Mouse (Mus musculus) myocyte (in vitro differentiated cells): ENCODE data around the gene H2afb3. TPM values are rescaled to one million over a fixed set of nuclear protein-coding genes. Genes with fewer than 3 reads are reported as not detected.

ENCODE experiments used
- H3K27me3 ChIP-seq: one replicate; pipeline ENCODE4 v1.6.1; 2011; ENCODE audit not compliant: control insufficient read depth, insufficient read depth, insufficient read length
- H3K36me3 ChIP-seq: one replicate; pipeline ENCODE4 v1.6.1; 2011; ENCODE audit not compliant: control insufficient read depth, insufficient read depth
- H3K4me2 ChIP-seq: one replicate; pipeline ENCODE4 v1.6.1; 2011; ENCODE audit warnings: low read depth, control low read depth
- H3K4me3 ChIP-seq: one replicate; pipeline ENCODE4 v1.5.1; 2011; ENCODE audit warnings: mild to moderate bottlenecking, control low read depth, moderate library complexity
- H3K79me2 ChIP-seq: one replicate; pipeline ENCODE4 v1.6.1; 2011; ENCODE audit not compliant: control insufficient read depth, insufficient read depth
- H3ac ChIP-seq: one replicate; pipeline ENCODE4 v1.6.1; 2011; ENCODE audit not compliant: control insufficient read depth, insufficient read length
- CEBPB ChIP-seq: IDR thresholded peaks from 2 replicates; pipeline ENCODE4 v1.6.1; 2011; ENCODE audit warnings: mild to moderate bottlenecking, moderate library complexity; ENCODE audit not compliant: poor library complexity, insufficient read depth, severe bottlenecking
- E2F4 ChIP-seq: IDR thresholded peaks from one replicate; pipeline ENCODE4 v1.6.1; 2011; ENCODE audit warnings: mild to moderate bottlenecking, control low read depth, moderate library complexity; ENCODE audit not compliant: insufficient read depth
- MAX ChIP-seq: IDR thresholded peaks from one replicate; pipeline ENCODE4 v1.6.1; 2011; ENCODE audit warnings: low read depth, mild to moderate bottlenecking, control low read depth
- MYOD1 ChIP-seq, 3 experiments: IDR thresholded peaks; one replicate each; pipeline ENCODE4 v1.6.1; 2011; ENCODE audit warnings: control low read depth in 2 of 3, low read depth in 2 of 3, mild to moderate bottlenecking in 2 of 3, moderate library complexity in 1 of 3; ENCODE audit not compliant: insufficient read length in 2 of 3, control insufficient read depth in 1 of 3
- MYOG ChIP-seq, 3 experiments: IDR thresholded peaks; one replicate each; pipeline ENCODE4 v1.6.1; 2011; ENCODE audit warnings: control low read depth in 2 of 3, low read depth in 2 of 3, mild to moderate bottlenecking in 2 of 3; ENCODE audit not compliant: insufficient read length in 2 of 3, control insufficient read depth in 1 of 3, insufficient read depth in 1 of 3
- POLR2A ChIP-seq: IDR thresholded peaks from one replicate; pipeline ENCODE4 v1.6.1; 2011; ENCODE audit warnings: low read depth, mild to moderate bottlenecking, control low read depth, moderate library complexity; ENCODE audit not compliant: insufficient read length
- POLR2AphosphoS2 ChIP-seq: IDR thresholded peaks from one replicate; pipeline ENCODE4 v1.6.1; 2011; ENCODE audit warnings: low read depth, control low read depth; ENCODE audit not compliant: insufficient read length
- REST ChIP-seq: IDR thresholded peaks from one replicate; pipeline ENCODE4 v1.6.1; 2011; ENCODE audit warnings: mild to moderate bottlenecking, control low read depth, moderate library complexity; ENCODE audit not compliant: insufficient read depth, insufficient read length
- SRF ChIP-seq: IDR thresholded peaks from one replicate; pipeline ENCODE4 v1.6.1; 2011; ENCODE audit warnings: low read depth; ENCODE audit not compliant: control insufficient read depth, insufficient read length
- TCF12 ChIP-seq: IDR thresholded peaks from one replicate; pipeline ENCODE4 v1.6.1; 2011; ENCODE audit warnings: mild to moderate bottlenecking, control low read depth; ENCODE audit not compliant: poor library complexity, insufficient read depth, severe bottlenecking
- TCF3 ChIP-seq: IDR thresholded peaks from one replicate; pipeline ENCODE4 v1.6.1; 2011; ENCODE audit warnings: low read depth, control low read depth; ENCODE audit not compliant: insufficient read length
- USF1 ChIP-seq: IDR thresholded peaks from one replicate; pipeline ENCODE4 v1.6.1; 2011; ENCODE audit warnings: low read depth, mild to moderate bottlenecking, control low read depth, moderate library complexity
- polyA plus RNA-seq: library from polyadenylated mRNA; unstranded; fragments of >200 nt; fragmentation: generic; extraction: Trizol; gene quantifications from one replicate; pipeline ENCODE4 v1.2.1, GENCODE M21; 2012; ENCODE audit warnings: missing spikeins

Gene H2afb3
- polyA plus RNA-seq, 1 experiment: not detected

- Histone ChIP-seq H3K27me3 (no peaks in the 10 kb centered on the region), H3K4me2 (no peak within 1 kb of the TSS), H3K36me3 (no peaks in the 10 kb centered on the region), H3K79me2 (no peaks in the 10 kb centered on the region), H3K4me3 (no peak within 1 kb of the TSS), H3ac (no peak within 1 kb of the TSS)
- TF ChIP-seq MYOG (IDR thresholded peaks at IDR 0.05; ENCODE audit: control insufficient read depth in 1 of 3, insufficient read depth in 1 of 3, insufficient read length in 2 of 3, low read depth in 2 of 3): no peak
- no peak for TF ChIP-seq REST
- no peak for TF ChIP-seq SRF
- TF ChIP-seq TCF12: no peak
- no peak for TF ChIP-seq POLR2A
- TF ChIP-seq MAX: no peak
- no peak for TF ChIP-seq POLR2AphosphoS2
- TF ChIP-seq CEBPB: no peak
- no peak for TF ChIP-seq E2F4
- TF ChIP-seq MYOD1 (IDR thresholded peaks at IDR 0.05; ENCODE audit: control insufficient read depth in 1 of 3, insufficient read length in 2 of 3, low read depth in 2 of 3): no peak
- no peak for TF ChIP-seq USF1
- TF ChIP-seq TCF3: no peak
These were observed 22.6 kb downstream of the H2afb3 start, which contains the start of gene Pcdh11x for GRCm38 (mm10) chrX:120290011-120290899. Gene Pcdh11x, plus strand, starts transcription at chrX:120290259.

GRCm38 (mm10) chrX:120287502-120287901, 25.4 kb downstream of the H2afb3 start:
- Histone ChIP-seq H3K36me3 (no peaks in the 10 kb centered on the region), H3ac (no peak overlapping the region), H3K4me3 (no peak overlapping the region), H3K4me2 (no peak overlapping the region), H3K79me2 (no peaks in the 10 kb centered on the region), H3K27me3 (no peaks in the 10 kb centered on the region)
- TF ChIP-seq USF1: no peak
- no peak for TF ChIP-seq TCF12
- TF ChIP-seq TCF3: no peak
- no peak for TF ChIP-seq SRF
- no peak for TF ChIP-seq MAX
- no peak for TF ChIP-seq MYOG (IDR thresholded peaks at IDR 0.05; ENCODE audit: control insufficient read depth in 1 of 3, insufficient read depth in 1 of 3, insufficient read length in 2 of 3, low read depth in 2 of 3)
- no peak for TF ChIP-seq CEBPB
- no peak for TF ChIP-seq POLR2A
- TF ChIP-seq MYOD1 (IDR thresholded peaks at IDR 0.05; ENCODE audit: control insufficient read depth in 1 of 3, insufficient read length in 2 of 3, low read depth in 2 of 3): no peak
- TF ChIP-seq E2F4: no peak
- no peak for TF ChIP-seq REST
- TF ChIP-seq POLR2AphosphoS2: no peak

- no peaks in the 10 kb centered on the region for H3K36me3 ChIP-seq
- H3K4me3 ChIP-seq: no peak overlapping the region
- H3K27me3 ChIP-seq: no peaks in the 10 kb centered on the region
- no peak overlapping the region for H3K4me2 ChIP-seq
- H3K79me2 ChIP-seq: no peaks in the 10 kb centered on the region
- no peak for TF ChIP-seq TCF3
- no peak overlapping the region for H3ac ChIP-seq
These were observed 27.4 kb downstream of the H2afb3 start for GRCm38 (mm10) chrX:120285522-120285921.

Other genes starting within 250 kb of the H2afb3 start
- not detected for gene Pcdh11x, start 22.8 kb downstream of the H2afb3 start, polyA plus RNA-seq